Mouse (Mus musculus) testis, adult 2 months (tissue): Measurements from ENCODE around the gene Olfr923. TPM values are rescaled to one million over a fixed set of nuclear protein-coding genes. Genes with fewer than 3 reads are reported as not detected.

Experiments
- H3K27ac ChIP-seq: fragments of 200-500 bp; 2 replicates; pipeline ENCODE4 v1.5.1; 2012; ENCODE audit warnings: low read depth, low read length; ENCODE audit not compliant: control insufficient read depth, insufficient read depth
- H3K27me3 ChIP-seq: fragments of 200-500 bp; 2 replicates; pipeline ENCODE4 v1.6.1; 2012; ENCODE audit warnings: mild to moderate bottlenecking, low read length, moderate library complexity; ENCODE audit not compliant: control insufficient read depth, insufficient read depth
- H3K36me3 ChIP-seq: fragments of 200-500 bp; 2 replicates; pipeline ENCODE4 v1.6.1; 2012; ENCODE audit warnings: mild to moderate bottlenecking, low read length; ENCODE audit not compliant: control insufficient read depth, insufficient read depth
- H3K4me1 ChIP-seq: fragments of 200-500 bp; 2 replicates; pipeline ENCODE4 v1.6.1; 2012; ENCODE audit warnings: low read length; ENCODE audit not compliant: control insufficient read depth, insufficient read depth
- H3K4me3 ChIP-seq: fragments of 200-500 bp; 2 replicates; pipeline ENCODE4 v1.5.1; 2012; ENCODE audit warnings: low read depth, mild to moderate bottlenecking, low read length, moderate library complexity, mixed read lengths; ENCODE audit not compliant: control insufficient read depth
- CTCF ChIP-seq: fragments of 200-500 bp; IDR thresholded peaks from 2 replicates; pipeline ENCODE4 v1.5.1; 2012; ENCODE audit warnings: low read depth, mild to moderate bottlenecking, inconsistent platforms, low read length, moderate library complexity; ENCODE audit not compliant: control insufficient read depth, insufficient read depth, insufficient replicate concordance
- POLR2A ChIP-seq: fragments of 200-500 bp; IDR thresholded peaks from 2 replicates; pipeline ENCODE4 v1.6.1; 2012; ENCODE audit warnings: low read depth, mild to moderate bottlenecking, inconsistent platforms, low read length, moderate library complexity; ENCODE audit not compliant: control insufficient read depth
- polyA plus RNA-seq: library from polyadenylated mRNA; depleted of rRNA; stranded (reverse); fragments of >200 nt; gene quantifications from 2 replicates; pipeline ENCODE4 v1.2.3, GENCODE M21; 2012; rRNA removed

Gene Olfr923
- polyA plus RNA-seq, 1 experiment = not detected

GRCm38 (mm10) chr9:38876826-38877225, 50.5 kb downstream of the Olfr923 start, which contains the start of gene Olfr926:
TSS of gene Olfr926 (plus strand) at chr9:38877126.
- H3K4me3 ChIP-seq = no peak within 1 kb of the TSS
- no peaks in the 10 kb centered on the region for H3K4me1 ChIP-seq
- no peak for TF ChIP-seq POLR2A
- no peak for TF ChIP-seq CTCF
- no peak within 1 kb of the TSS for H3K27ac ChIP-seq
- no peaks in the 10 kb centered on the region for H3K27me3 ChIP-seq
- no peaks in the 10 kb centered on the region for H3K36me3 ChIP-seq

Other genes with a start within 250 kb of the Olfr923 start
- not detected in 2 replicates for gene Olfr912, start 246.4 kb upstream of the Olfr923 start, polyA plus RNA-seq
- gene Olfr913, start 233.8 kb upstream of the Olfr923 start, polyA plus RNA-seq = not detected in 2 replicates
- not detected in 2 replicates for gene Olfr914, start 221.4 kb upstream of the Olfr923 start, polyA plus RNA-seq
- gene Olfr916, start 166.7 kb upstream of the Olfr923 start, polyA plus RNA-seq = not detected in 2 replicates
- gene Olfr917, start 160.7 kb upstream of the Olfr923 start, polyA plus RNA-seq = not detected in 2 replicates
- not detected in 2 replicates for gene Olfr918, start 151.9 kb upstream of the Olfr923 start, polyA plus RNA-seq
- gene Olfr919, start 122.9 kb upstream of the Olfr923 start, polyA plus RNA-seq = not detected in 2 replicates
- 1.5 and 2.4 TPM in 2 replicates for gene Vwa5a, start 108.3 kb upstream of the Olfr923 start, polyA plus RNA-seq
- 0.04 and 0.07 TPM in 2 replicates for gene Olfr920, start 74.2 kb upstream of the Olfr923 start, polyA plus RNA-seq
- not detected in 2 replicates for gene Olfr921, start 53.5 kb upstream of the Olfr923 start, polyA plus RNA-seq
- gene Olfr922, start 11.9 kb upstream of the Olfr923 start, polyA plus RNA-seq = not detected in 2 replicates
- not detected in 2 replicates for gene Olfr924, start 17.9 kb downstream of the Olfr923 start, polyA plus RNA-seq
- not detected in 2 replicates for gene Olfr26, start 28.5 kb downstream of the Olfr923 start, polyA plus RNA-seq
- not detected in 2 replicates for gene Olfr926, start 50.6 kb downstream of the Olfr923 start, polyA plus RNA-seq
- 0.16 and 0.19 TPM in 2 replicates for gene Olfr930, start 103.3 kb downstream of the Olfr923 start, polyA plus RNA-seq
- not detected in 2 replicates for gene Olfr933, start 145.8 kb downstream of the Olfr923 start, polyA plus RNA-seq
- not detected in 2 replicates for gene Olfr934, start 161.8 kb downstream of the Olfr923 start, polyA plus RNA-seq
- not detected in 2 replicates for gene Olfr935, start 173.1 kb downstream of the Olfr923 start, polyA plus RNA-seq
- gene Olfr146, start 196.8 kb downstream of the Olfr923 start, polyA plus RNA-seq = not detected in 2 replicates
- not detected in 2 replicates for gene Olfr937, start 238.4 kb downstream of the Olfr923 start, polyA plus RNA-seq